Mouse (Mus musculus): ENCODE measurements around the gene Aox4. TPM values are rescaled to one million over a fixed set of nuclear protein-coding genes. Genes with fewer than 3 reads are reported as not detected.

Gene Aox4
- polyA plus RNA-seq, 1 experiment from 2014 or later: 0.05 TPM

DNA sequence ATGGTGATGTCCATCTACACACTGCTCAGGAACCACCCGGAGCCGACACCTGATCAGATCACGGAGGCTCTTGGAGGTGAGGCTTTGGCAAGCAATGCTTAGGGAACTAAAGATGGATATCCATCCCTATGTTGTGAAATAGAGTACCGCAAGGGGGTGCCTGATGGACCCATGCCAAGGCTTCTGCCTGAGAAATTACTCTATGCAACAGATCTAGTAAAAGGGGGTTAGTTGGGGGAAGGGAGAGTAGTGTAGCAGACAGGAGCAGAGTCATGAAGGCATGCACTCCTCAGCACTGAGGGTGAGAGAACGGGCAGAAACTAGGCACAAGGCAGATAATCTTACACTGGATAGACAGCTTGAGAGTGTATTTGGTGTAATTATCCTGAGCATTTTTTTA is 11.7 kb downstream of the Aox4 start:
- DNase-seq (ENCODE audit: low spot score): no peak
- Histone ChIP-seq H3K4me3 (no peak overlapping the region), H3K27ac (no peak overlapping the region), H3K36me3 (no peaks in the 10 kb centered on the region), H3K9me3 (no peaks in the 10 kb centered on the region), H3K27me3 (ENCODE audit: insufficient read depth, poor library complexity, severe bottlenecking) (no peaks in the 10 kb centered on the region), H3K4me1 (replicated peaks) (no peaks in the 10 kb centered on the region)
- WGBS: 86% methylated on average over 5 of the region's 5 CpGs

DNA sequence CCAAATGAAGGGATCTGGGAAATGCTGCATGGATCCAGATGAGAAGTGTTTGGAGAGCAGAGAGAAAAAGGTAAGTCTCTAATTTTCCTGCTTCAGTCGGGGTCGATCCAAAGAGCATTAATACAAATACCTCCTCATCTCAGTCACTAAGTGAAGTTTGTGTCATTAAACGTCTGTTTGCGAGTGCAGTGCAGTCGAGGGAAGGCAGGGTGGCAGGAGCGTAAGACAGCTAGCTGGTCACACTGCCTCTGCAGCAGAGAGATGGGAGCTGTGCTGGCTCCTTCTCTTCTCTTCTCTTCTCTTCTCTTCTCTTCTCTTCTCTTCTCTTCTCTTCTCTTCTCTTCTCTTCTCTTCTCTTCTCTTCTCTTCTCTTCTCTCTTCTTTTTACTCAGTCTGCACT is 17.9 kb downstream of the Aox4 start:
- Histone ChIP-seq H3K4me3 (no peak overlapping the region), H3K4me1 (replicated peaks) (peaks cover 13% of the 10 kb centered on the region), H3K36me3 (no peaks in the 10 kb centered on the region), H3K27ac (no peak overlapping the region), H3K9me3 (no peaks in the 10 kb centered on the region), H3K27me3 (ENCODE audit: insufficient read depth, poor library complexity, severe bottlenecking) (no peaks in the 10 kb centered on the region)
- DNase-seq (ENCODE audit: low spot score): no peak
- WGBS: 85% methylated on average over 6 of the region's 6 CpGs

DNA sequence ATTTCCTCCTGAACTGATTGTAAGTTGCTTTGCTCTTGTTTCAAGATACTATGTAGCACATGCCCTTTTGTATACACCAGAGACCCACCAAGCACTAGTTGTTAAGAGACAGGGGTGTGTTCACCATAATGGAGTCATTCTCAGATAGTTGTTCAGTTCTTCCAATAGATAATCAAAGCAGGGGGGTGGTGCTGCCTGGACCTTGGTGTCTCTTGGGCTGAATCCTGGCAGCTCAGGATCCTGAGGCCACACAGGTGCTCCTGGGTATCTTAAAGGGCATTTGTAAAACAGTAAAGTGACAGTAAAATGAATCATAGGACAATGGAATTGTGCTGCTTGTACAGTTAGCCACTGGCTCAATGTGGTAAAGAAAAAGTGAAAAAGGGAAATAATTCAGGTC is 18.7 kb downstream of the Aox4 start:
- no peak for DNase-seq (ENCODE audit: low spot score)
- H3K36me3 ChIP-seq: no peaks in the 10 kb centered on the region
- no peak overlapping the region for H3K27ac ChIP-seq
- H3K4me1 ChIP-seq (replicated peaks): peaks cover 13% of the 10 kb centered on the region
- no peaks in the 10 kb centered on the region for H3K9me3 ChIP-seq
- H3K4me3 ChIP-seq: no peak overlapping the region
- H3K27me3 ChIP-seq (ENCODE audit: insufficient read depth, poor library complexity, severe bottlenecking): no peaks in the 10 kb centered on the region

DNA sequence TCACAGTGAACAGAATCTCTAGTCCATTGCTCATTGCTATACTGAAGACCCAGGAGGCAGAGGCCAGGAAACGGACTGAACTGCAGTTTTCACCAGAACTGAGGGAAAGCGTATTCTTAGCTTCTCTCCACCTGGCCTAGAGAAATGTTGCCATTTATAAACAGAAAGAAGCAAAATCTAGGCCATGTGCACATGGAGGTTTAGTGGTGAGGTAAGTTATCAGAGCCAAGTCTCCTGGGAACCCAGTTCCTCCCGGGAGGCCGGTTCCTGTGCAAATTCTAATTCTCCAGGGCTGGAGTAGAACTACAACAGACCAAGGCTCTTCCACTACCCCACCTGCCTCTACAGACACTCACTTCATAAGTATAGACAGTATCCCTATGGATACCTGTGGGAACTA is 19.6 kb downstream of the Aox4 start:
- Histone ChIP-seq H3K9me3 (no peaks in the 10 kb centered on the region), H3K4me1 (replicated peaks) (peaks cover 13% of the 10 kb centered on the region), H3K27me3 (ENCODE audit: insufficient read depth, poor library complexity, severe bottlenecking) (no peaks in the 10 kb centered on the region), H3K36me3 (no peaks in the 10 kb centered on the region), H3K4me3 (no peak overlapping the region), H3K27ac (no peak overlapping the region; the same call in 1 of the 2 replicates)
- WGBS: 89% methylated on average over 4 of the region's 4 CpGs
- no peak for DNase-seq (ENCODE audit: low spot score)

DNA sequence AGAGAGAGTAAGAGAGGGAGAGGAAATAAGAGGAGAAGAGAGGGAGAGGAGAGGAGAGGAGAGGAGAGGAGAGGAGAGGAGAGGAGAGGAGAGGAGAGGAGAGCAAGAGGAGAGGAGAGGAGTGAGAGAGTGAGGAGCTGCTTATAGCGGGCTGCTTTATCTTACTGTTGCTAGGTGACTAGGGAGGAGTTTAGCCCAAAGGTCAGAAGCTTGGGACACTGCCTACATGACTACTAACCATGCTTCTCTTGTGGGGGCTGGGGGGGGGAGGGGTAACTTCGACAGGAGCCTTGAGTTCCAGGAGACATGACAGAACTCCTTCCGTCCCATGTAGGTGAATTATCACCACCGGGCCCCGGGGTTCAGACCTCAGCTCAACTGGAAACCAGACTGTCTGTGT is 20.3 kb downstream of the Aox4 start:
- Histone ChIP-seq H3K4me1 (replicated peaks) (peaks cover 13% of the 10 kb centered on the region), H3K4me3 (no peak overlapping the region), H3K27ac (no peak overlapping the region), H3K9me3 (no peaks in the 10 kb centered on the region), H3K27me3 (ENCODE audit: insufficient read depth, poor library complexity, severe bottlenecking) (no peaks in the 10 kb centered on the region), H3K36me3 (no peaks in the 10 kb centered on the region)
- 54% methylated on average over 5 of the region's 5 CpGs for WGBS
- DNase-seq (ENCODE audit: low spot score): no peak

DNA sequence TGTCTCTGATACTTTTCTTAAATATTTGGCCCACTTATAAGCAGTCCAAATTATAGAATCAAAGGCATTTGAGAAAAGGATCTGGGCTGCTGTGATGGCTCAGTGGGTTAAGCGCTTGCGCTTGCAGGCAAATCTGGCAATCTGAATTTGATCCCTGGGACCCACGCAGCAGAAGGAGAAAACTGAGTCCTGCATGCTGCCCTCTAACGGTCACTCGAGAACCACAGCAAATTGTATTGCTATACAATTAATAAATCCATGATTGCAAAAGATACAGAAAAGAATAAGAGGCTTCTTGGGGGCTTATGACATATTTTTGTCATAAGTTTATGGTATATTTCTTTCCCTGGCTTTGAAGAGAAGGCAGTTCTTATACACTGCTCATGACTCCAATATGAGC is 25.2 kb downstream of the Aox4 start:
- Histone ChIP-seq H3K36me3 (no peaks in the 10 kb centered on the region), H3K27me3 (ENCODE audit: insufficient read depth, poor library complexity, severe bottlenecking) (no peaks in the 10 kb centered on the region), H3K27ac (no peak overlapping the region), H3K4me3 (no peak overlapping the region), H3K9me3 (no peaks in the 10 kb centered on the region), H3K4me1 (replicated peaks) (peaks cover 7% of the 10 kb centered on the region)
- 57% methylated on average over 5 of the region's 5 CpGs for WGBS
- DNase-seq (ENCODE audit: low spot score): no peak

DNA sequence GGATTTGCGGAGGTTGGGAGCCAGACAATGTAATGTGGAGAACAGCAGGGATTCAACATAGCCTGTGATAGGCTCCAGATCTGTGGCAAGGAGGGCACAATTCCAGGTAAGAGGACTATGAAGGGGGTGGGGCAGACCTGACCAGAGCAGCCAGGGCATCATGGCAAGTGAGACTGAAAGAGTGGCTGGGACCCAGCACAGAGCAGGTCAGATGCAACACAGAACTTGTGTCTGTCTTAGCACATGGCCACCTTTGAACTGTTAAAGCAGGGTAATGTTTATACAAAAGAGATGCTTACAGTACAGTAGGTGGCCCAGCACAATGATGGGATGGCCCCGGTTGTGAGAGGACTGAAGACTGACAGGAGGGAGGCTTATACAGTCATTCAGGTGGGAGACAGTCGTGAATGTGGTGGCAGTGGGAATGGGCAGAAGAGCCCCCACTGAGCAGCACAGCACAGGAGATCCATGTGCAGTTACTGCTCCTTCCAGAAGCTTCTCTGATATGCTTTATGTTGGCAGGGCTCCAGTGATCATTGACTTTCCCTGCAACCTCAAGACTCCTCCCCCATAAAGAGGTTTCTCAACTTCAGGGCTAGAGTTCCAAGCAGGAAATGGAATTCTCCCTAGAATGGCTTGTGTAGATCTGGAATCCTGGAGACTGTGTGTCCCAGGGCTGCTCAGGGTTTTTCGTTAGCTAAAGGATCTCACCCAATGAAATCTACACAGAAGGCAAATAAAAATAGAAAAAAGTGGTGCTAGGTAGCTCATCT is 27.5 kb downstream of the Aox4 start:
- no peak for DNase-seq (ENCODE audit: low spot score)
- no peaks in the 10 kb centered on the region for H3K9me3 ChIP-seq
- H3K4me1 ChIP-seq (replicated peaks): no peaks in the 10 kb centered on the region
- WGBS: 78% methylated on average over 4 of the region's 4 CpGs
- no peaks in the 10 kb centered on the region for H3K36me3 ChIP-seq
- H3K4me3 ChIP-seq: no peak overlapping the region
- no peak overlapping the region for H3K27ac ChIP-seq
- no peaks in the 10 kb centered on the region for H3K27me3 ChIP-seq (ENCODE audit: insufficient read depth, poor library complexity, severe bottlenecking)

DNA sequence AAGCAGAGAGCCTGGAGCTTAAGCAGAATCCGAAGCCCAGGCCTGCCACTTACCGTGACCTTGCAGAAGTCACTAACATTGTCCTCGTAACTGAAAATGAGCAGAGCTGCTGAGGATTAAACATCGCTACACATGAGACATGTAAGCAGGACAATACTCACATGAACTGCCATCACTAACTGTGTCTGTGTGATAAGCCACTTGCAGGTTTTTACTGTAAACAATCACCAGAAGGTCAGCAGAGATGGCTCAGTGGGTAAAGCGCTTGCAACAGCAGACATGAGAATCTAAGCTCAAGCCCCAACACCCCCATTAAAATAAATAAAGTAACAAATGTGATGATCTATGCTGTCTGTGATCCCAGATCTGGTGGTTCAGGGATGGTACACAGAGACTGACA is 28.2 kb downstream of the Aox4 start:
- Histone ChIP-seq H3K27ac (no peak overlapping the region), H3K9me3 (no peaks in the 10 kb centered on the region), H3K4me3 (no peak overlapping the region), H3K4me1 (replicated peaks) (no peaks in the 10 kb centered on the region), H3K27me3 (ENCODE audit: insufficient read depth, poor library complexity, severe bottlenecking) (no peaks in the 10 kb centered on the region), H3K36me3 (no peaks in the 10 kb centered on the region)
- WGBS: 90% methylated on average over 5 of the region's 5 CpGs
- DNase-seq (ENCODE audit: low spot score): no peak

DNA sequence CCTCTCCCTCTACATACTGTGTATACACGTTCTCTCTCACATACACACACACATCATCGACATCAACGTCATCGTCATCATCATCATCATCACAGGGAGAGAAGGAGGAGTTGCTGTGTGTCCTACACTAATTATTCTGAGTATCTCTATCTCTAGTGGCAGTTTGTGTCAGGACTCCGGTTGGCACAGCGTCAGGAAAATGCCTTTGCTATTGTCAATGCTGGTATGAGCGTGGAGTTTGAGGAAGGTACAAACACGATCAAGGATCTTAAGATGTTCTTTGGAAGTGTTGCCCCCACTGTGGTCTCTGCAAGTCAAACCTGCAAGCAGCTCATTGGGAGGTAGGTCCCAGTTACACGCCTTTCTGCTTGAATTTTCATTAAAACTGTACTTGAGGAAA is 28.8 kb downstream of the Aox4 start:
- Histone ChIP-seq H3K9me3 (no peaks in the 10 kb centered on the region), H3K4me3 (no peak overlapping the region), H3K27ac (no peak overlapping the region), H3K27me3 (ENCODE audit: insufficient read depth, poor library complexity, severe bottlenecking) (no peaks in the 10 kb centered on the region), H3K36me3 (no peaks in the 10 kb centered on the region), H3K4me1 (replicated peaks) (no peaks in the 10 kb centered on the region)
- WGBS: 92% methylated on average over 9 of the region's 9 CpGs
- no peak for DNase-seq (ENCODE audit: low spot score)

DNA sequence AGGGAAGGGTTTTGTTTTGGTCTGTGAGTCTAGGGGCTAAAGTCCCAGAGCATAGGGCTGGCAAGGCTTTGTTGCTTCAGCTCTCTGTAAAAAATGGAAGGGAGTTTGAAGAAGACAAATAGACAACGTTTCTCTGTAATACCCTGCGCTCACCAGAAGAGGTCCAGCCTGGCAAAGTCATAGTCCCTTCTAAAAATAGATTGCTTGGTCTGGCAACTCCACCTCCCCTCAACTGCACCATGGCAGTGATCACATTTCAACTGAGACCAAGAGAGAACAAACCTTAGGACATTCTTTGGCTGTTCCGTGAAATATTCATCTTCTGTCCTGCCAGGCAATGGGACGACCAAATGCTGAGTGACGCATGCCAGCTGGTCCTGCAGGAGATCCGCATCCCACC is 30.1 kb downstream of the Aox4 start:
- Histone ChIP-seq H3K36me3 (no peaks in the 10 kb centered on the region), H3K9me3 (no peaks in the 10 kb centered on the region), H3K27me3 (ENCODE audit: insufficient read depth, poor library complexity, severe bottlenecking) (no peaks in the 10 kb centered on the region), H3K27ac (no peak overlapping the region), H3K4me3 (no peak overlapping the region), H3K4me1 (replicated peaks) (no peaks in the 10 kb centered on the region)
- no peak for DNase-seq (ENCODE audit: low spot score)
- 74% methylated on average over 6 of the region's 6 CpGs for WGBS

DNA sequence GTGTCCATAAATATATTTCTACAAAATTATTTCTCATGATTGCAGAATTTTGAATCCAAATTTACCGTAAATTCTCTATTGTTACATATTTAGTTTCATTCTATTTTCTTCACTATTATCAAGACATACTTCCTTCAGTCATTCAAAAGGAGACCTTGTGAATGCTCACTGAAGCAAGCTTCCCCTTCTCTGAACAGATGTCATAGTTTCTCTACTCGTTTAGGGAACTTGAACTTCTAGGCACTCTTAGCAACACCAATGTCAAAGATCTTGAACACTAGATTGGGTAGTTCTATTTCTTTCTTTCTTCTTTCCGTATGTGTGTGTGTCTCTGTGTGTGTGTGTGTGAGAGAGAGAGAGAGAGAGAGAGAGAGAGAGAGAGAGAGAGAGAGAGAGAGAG is 34.3 kb downstream of the Aox4 start:
- no peaks in the 10 kb centered on the region for H3K4me1 ChIP-seq (replicated peaks)
- WGBS: 87% methylated on average over 3 of the region's 3 CpGs

DNA sequence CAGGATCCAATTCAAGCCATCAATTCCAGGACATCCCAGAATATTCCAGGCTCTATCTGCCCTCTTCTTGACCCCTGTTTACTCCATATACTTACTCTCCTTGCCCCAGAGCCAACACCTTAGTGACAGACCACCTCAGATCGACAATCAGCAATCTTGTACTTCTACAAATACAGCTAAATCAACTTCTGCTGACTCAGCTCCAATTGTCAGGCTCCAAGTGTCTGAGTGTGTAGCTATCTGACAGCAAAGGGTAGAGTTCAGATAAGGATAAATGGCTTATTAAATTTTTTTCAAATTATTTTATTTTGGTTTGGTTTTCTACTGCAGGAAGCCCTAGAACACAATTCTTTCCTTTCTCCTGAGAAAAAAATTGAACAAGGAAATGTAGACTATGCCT is 38.3 kb downstream of the Aox4 start:
- Histone ChIP-seq H3K27me3 (ENCODE audit: insufficient read depth, poor library complexity, severe bottlenecking) (no peaks in the 10 kb centered on the region), H3K36me3 (no peaks in the 10 kb centered on the region), H3K27ac (no peak overlapping the region), H3K9me3 (no peaks in the 10 kb centered on the region), H3K4me1 (replicated peaks) (no peaks in the 10 kb centered on the region), H3K4me3 (no peak overlapping the region)
- 84% methylated on average over 1 of the region's 1 CpGs for WGBS
- DNase-seq (ENCODE audit: low spot score): no peak

More for the DNA sequence above, 34.3 kb downstream of the Aox4 start:
- Histone ChIP-seq H3K36me3 (no peaks in the 10 kb centered on the region), H3K4me3 (no peak overlapping the region), H3K27ac (no peak overlapping the region), H3K9me3 (no peaks in the 10 kb centered on the region), H3K27me3 (ENCODE audit: insufficient read depth, poor library complexity, severe bottlenecking) (no peaks in the 10 kb centered on the region)
- no peak for DNase-seq (ENCODE audit: low spot score)

DNA sequence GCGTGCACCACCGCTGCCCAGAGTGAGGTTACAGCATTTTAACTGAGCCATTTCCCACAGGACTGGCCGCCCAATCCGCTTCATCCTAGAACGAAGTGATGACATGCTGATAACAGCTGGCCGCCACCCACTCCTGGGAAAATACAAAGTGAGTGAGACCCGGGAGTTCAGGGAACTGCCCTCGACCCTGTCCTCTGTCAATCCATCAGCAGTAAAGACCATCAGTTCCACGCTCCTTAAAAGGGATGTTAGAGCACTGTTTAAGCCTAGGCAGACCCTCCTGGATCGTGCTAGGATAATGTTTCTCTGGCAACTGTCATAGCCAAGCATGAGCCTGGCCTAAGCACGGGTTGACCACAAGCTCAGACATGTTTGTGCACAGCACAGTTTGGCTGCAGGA is 43.3 kb downstream of the Aox4 start:
- Histone ChIP-seq H3K4me3 (no peak overlapping the region), H3K9me3 (no peaks in the 10 kb centered on the region), H3K4me1 (replicated peaks) (no peaks in the 10 kb centered on the region), H3K36me3 (no peaks in the 10 kb centered on the region), H3K27ac (no peak overlapping the region), H3K27me3 (ENCODE audit: insufficient read depth, poor library complexity, severe bottlenecking) (no peaks in the 10 kb centered on the region)
- DNase-seq (ENCODE audit: low spot score): no peak
- 69% methylated on average over 11 of the region's 11 CpGs for WGBS

Measured in hindbrain, embryonic 10.5 days (tissue).